Mouse (Mus musculus) MEL (cell line): ENCODE measurements around the gene Btbd11.

Source experiments
- CHD1 ChIP-seq: IDR thresholded peaks from 2 replicates; pipeline ENCODE4 v1.6.1; 2012; ENCODE audit warnings: low read depth, mild to moderate bottlenecking, inconsistent platforms, low read length, improper control_type of control experiment
- CTCF ChIP-seq, 3 experiments: IDR thresholded peaks in 2 of 3; conservative IDR thresholded peaks in 1 of 3; 2 replicates each; pipeline ENCODE4 v1.5.1; 2011 to 2012; ENCODE audit warnings: low read length in 3 of 3, low read depth in 2 of 3, mild to moderate bottlenecking in 2 of 3, improper control_type of control experiment in 1 of 3, inconsistent platforms in 1 of 3, mixed read lengths in 1 of 3, moderate library complexity in 1 of 3; ENCODE audit not compliant: control insufficient read depth in 1 of 3, insufficient read depth in 1 of 3, poor library complexity in 1 of 3, severe bottlenecking in 1 of 3
- EP300 ChIP-seq, 2 experiments: IDR thresholded peaks; 2 replicates each; pipeline ENCODE4 v1.6.1; 2011; ENCODE audit warnings: improper control_type of control experiment in 2 of 2, low read length in 2 of 2, low read depth in 1 of 2, mild to moderate bottlenecking in 1 of 2
- KAT2A ChIP-seq: conservative IDR thresholded peaks from 2 replicates; pipeline ENCODE4 v1.6.1; 2012; ENCODE audit warnings: low read depth, low read length, improper control_type of control experiment, inconsistent platforms
- POLR2A ChIP-seq, 2 experiments: IDR thresholded peaks; 2 replicates each; pipeline ENCODE4 v1.6.1; 2011 to 2012; ENCODE audit warnings: low read length in 2 of 2, mild to moderate bottlenecking in 2 of 2, control low read depth in 1 of 2, improper control_type of control experiment in 1 of 2, low read depth in 1 of 2, moderate library complexity in 1 of 2; ENCODE audit not compliant: control insufficient read depth in 1 of 2, insufficient read depth in 1 of 2, poor library complexity in 1 of 2
- SMC3 ChIP-seq: IDR thresholded peaks from 2 replicates; pipeline ENCODE4 v1.6.1; 2011; ENCODE audit warnings: low read depth, low read length, improper control_type of control experiment
- TAL1 ChIP-seq: IDR thresholded peaks from 2 replicates; pipeline ENCODE4 v1.6.1; 2012; ENCODE audit warnings: mild to moderate bottlenecking, inconsistent platforms, low read length, moderate library complexity, mixed read lengths
- ZNF384 ChIP-seq: IDR thresholded peaks from 2 replicates; pipeline ENCODE4 v1.6.1; 2012; ENCODE audit warnings: low read depth, mild to moderate bottlenecking, inconsistent platforms, low read length, improper control_type of control experiment

DNA sequence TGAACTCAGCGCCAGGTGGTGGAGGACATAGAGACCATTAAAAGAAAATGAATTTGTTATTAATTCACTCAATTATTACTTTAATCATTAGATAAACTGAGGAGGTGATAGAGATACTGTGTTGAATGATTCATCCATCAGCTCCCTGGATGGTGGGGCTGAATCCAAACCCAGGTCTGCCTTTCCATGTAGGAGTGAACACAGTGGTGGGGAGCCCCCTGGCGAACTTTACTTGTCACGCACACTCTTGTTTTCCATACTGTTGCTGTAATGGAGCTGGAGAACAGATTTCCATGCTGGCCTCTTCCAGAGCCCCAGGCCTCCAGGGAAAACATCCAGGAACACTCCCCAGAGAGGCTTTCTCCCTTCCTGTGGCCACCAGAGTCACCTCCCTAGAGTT lies 50.6 kb downstream of the Btbd11 start:
- TF ChIP-seq CTCF (IDR thresholded peaks at IDR 0.05 in 2 of 3, conservative IDR thresholded peaks at IDR 0.05 in 1 of 3; ENCODE audit: control insufficient read depth in 1 of 3, insufficient read depth in 1 of 3, low read depth in 2 of 3, low read length in 3 of 3, poor library complexity in 1 of 3, severe bottlenecking in 1 of 3) (no peak), SMC3 (no peak), TAL1 (no peak), ZNF384 (no peak), KAT2A (no peak), CHD1 (no peak), POLR2A (IDR thresholded peaks at IDR 0.05; ENCODE audit: control insufficient read depth in 1 of 2, insufficient read depth in 1 of 2, low read depth in 1 of 2, low read length in 2 of 2, poor library complexity in 1 of 2) (no peak), EP300 (IDR thresholded peaks at IDR 0.05; ENCODE audit: low read depth in 1 of 2, low read length in 2 of 2) (no peak)
